Mouse (Mus musculus) spleen, adult 2 months (tissue): ENCODE results near the gene A530032D15Rik. TPM values are rescaled to one million over a fixed set of nuclear protein-coding genes. Genes with fewer than 3 reads are reported as not detected.
"Not testable (repeated sequence)": the region's sequence is repeated elsewhere in the genome, so short reads cannot be mapped to it uniquely, and the experiment has no call there.

Experiments used
- DNase-seq, 2 experiments: peaks; one replicate each; pipeline versions ENCODE4 v3.0.0 to v3.0.0-alpha.2; 2012 to 2021; ENCODE audit warnings: low spot score in 2 of 2, low read depth in 1 of 2
- H3K27ac ChIP-seq: fragments of 200-500 bp; 2 replicates; pipeline ENCODE4 v1.5.1; 2012; ENCODE audit warnings: low read length, inconsistent platforms; ENCODE audit not compliant: insufficient read depth
- H3K27me3 ChIP-seq: fragments of 200-500 bp; 2 replicates; pipeline ENCODE4 v1.6.1; 2012; ENCODE audit warnings: mild to moderate bottlenecking, moderate library complexity, low read length, inconsistent platforms; ENCODE audit not compliant: control insufficient read depth, insufficient read depth
- H3K36me3 ChIP-seq: fragments of 200-500 bp; 2 replicates; pipeline ENCODE4 v1.6.1; 2012; ENCODE audit warnings: mild to moderate bottlenecking, low read length, inconsistent platforms; ENCODE audit not compliant: control insufficient read depth, insufficient read depth
- H3K4me1 ChIP-seq: fragments of 200-500 bp; 2 replicates; pipeline ENCODE4 v1.6.1; 2011; ENCODE audit warnings: inconsistent platforms; ENCODE audit not compliant: control insufficient read depth, insufficient read depth, insufficient read length
- H3K4me3 ChIP-seq: fragments of 200-500 bp; 2 replicates; pipeline ENCODE4 v1.5.1; 2011; ENCODE audit warnings: mild to moderate bottlenecking, inconsistent platforms; ENCODE audit not compliant: insufficient read depth, insufficient read length; ENCODE audit errors: extremely low read depth
- WGBS: fragments of 180-500 bp; shearing (Covaris S2); methylation state at CpG from one replicate; pipeline ENCODE4 v1.1.7; 2018; 5-methylcytosine and 5-hydroxymethylcytosine counted together
- polyA plus RNA-seq: library from polyadenylated mRNA; depleted of rRNA; stranded (reverse); fragments of >200 nt; gene quantifications from 2 replicates; pipeline ENCODE4 v1.2.3, GENCODE M21; 2012

A530032D15Rik gene
- polyA plus RNA-seq, 1 experiment: 1.2 TPM

DNA sequence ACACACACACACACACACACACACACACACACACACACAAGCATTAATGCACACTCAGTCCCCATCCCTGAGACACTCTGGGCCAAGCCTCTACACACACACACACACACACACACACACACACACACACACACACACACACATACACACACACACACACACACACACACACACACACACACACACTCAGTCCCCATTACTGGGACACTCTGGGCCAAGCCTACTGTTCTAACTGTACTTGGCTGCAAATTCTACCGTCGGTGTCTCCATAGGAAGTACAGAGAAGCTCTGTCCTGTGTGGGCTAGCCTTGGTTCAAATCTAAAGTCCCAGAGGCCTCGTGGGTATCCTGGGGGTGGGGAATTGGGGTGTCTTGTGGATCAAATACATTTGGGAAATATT is 1.2 kb upstream of the A530032D15Rik start:
- H3K4me1 ChIP-seq, H3K27me3 ChIP-seq, H3K27ac ChIP-seq, DNase-seq, H3K36me3 ChIP-seq, H3K4me3 ChIP-seq: not testable (repeated sequence)
- WGBS: 80% methylated on average over 3 of the region's 3 CpGs

DNA sequence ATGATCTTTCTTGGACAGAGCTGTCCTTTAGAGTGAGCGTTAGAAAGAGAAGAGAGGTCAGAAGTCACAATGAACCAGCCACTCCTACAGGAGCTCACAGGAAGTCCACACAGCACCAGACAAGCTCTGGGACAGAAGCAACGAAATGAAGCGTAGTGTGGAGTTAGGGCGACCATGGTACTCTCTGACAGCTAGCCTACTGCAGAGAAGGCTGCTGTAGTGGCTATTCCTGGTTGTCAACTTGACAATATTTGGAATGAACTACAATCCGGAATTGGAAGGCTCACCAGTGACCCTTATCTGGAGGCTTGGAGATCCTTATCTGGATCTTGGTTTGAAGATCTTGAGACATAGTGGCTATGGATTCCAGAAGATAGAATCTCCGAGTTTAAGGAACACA is 3.6 kb downstream of the A530032D15Rik start:
- not testable (repeated sequence) for H3K27me3 ChIP-seq, H3K4me1 ChIP-seq, H3K36me3 ChIP-seq, DNase-seq, H3K4me3 ChIP-seq
- 60% methylated on average over 5 of the region's 6 CpGs for WGBS
- peak overlapping the region; percentile 65 for H3K27ac ChIP-seq

DNA sequence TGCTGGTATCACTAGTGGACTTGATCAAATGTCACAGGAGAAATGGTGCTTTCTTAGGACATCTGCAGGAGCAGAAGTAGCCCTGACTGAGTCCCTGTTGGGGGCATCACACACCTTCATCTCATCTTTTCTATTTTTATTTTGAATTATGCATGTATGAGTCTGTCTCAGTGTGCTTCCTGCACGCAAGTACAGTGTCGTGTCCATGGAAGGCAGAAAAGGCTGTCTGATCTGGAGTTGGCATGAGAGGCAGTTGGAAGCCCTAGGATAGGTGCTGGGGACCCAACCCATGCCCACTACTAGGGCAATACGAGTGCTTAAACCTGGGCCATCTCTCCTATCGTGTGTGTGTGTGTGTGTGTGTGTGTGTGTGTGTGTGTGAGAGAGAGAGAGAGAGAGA is 4.3 kb downstream of the A530032D15Rik start:
- H3K27me3 ChIP-seq, H3K4me1 ChIP-seq, H3K27ac ChIP-seq, H3K4me3 ChIP-seq, H3K36me3 ChIP-seq, DNase-seq: not testable (repeated sequence)
- WGBS: 68% methylated on average over 4 of the region's 4 CpGs

DNA sequence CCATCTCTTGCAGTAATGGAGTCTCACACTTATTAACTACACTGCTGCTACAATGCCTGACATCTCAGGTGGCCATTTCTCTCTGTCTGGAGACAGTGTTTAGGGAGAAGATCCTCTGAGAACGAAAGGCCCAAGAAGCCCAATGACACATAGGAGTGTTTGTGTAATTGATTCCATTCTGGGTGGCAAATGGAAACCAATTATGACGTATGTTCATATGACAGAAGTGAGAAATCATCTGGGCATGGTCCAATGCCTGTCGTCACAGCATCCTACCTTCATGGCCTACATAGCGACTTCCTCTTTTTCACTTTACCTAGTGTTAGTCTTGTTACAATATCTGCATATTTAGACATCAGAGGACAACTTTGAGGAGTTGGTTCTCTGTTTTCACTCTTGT is 7.9 kb downstream of the A530032D15Rik start:
- not testable (repeated sequence) for H3K4me3 ChIP-seq, H3K27me3 ChIP-seq, DNase-seq, H3K36me3 ChIP-seq, H3K4me1 ChIP-seq
- 0 out of 2 replicates have a peak overlapping the region, but pooled peaks have one; percentile 43 for H3K27ac ChIP-seq
- 55% methylated on average over 4 of the region's 4 CpGs for WGBS

DNA sequence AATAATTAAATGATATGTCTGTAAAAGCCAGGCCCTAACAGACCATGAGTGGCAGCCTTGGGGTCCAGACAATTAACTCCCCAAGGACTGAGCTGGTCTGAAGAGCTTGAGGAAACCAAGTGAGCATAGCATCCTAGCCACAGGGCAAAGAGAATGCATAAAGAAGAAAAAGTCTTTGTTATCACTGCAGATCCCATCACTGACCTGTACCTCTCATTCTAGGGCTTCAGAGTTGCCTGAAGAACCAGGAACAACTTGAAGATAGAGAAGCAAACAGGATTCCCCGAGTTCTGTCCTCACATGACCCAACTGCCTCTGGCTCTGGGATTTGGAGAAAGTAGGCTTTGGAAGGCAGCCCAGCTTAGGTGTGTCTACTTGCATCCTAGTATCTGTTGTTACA is 9.8 kb downstream of the A530032D15Rik start, which contains the start of gene Gm10553:
Gene Gm10553 (plus strand): TSS at position 301 of the 400 bp plus-strand sequence.
- WGBS: 59% methylated on average over 1 of the region's 1 CpGs
- H3K27me3 ChIP-seq, H3K36me3 ChIP-seq, DNase-seq, H3K4me3 ChIP-seq, H3K27ac ChIP-seq, H3K4me1 ChIP-seq: not testable (repeated sequence)

DNA sequence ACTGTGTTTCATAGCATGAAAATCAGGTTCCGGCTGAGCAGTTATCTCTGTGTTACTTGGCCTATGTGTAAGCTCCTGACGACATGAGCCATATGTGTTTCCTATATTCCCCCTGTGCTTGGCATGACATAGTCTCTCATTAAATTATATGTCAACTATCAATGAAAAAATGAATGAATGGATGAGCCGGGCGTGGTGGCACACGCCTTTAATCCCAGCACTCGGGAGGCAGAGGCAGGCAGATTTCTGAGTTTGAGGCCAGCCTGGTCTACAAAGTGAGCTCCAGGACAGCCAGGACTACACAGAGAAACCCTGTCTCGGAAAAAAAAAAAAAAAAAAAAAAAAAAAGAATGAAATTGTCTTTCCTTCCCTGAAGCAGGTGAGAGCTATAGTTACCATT is 10.6 kb downstream of the A530032D15Rik start:
- H3K4me3 ChIP-seq, H3K27ac ChIP-seq, DNase-seq, H3K36me3 ChIP-seq, H3K27me3 ChIP-seq, H3K4me1 ChIP-seq: not testable (repeated sequence)
- 76% methylated on average over 7 of the region's 7 CpGs for WGBS

DNA sequence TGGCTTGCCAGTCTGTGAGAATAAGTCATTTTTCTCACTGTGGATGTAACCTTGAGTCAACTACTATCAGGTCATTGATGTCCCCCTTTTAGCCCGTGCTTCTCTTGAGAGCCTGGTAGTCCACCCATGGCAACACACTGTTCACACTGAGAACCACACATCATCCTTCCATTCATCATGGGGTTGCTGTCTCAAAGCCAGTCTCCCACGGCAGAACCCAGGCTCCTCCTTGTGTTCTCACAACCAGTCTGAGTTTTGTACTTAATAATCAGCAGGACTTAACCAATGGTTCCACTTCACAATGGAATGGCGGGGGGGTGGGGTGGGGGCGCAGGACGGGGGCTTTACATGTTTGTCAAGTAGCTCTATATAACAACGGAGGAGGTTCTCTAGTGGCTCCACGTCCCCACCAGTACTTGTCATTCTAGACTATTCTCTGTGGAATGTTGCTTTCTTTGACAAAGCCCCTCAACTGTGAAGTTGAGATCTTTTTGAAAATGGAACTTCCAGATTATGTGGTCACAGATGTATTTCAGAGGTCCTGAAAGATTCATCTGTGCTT is 16.6 kb downstream of the A530032D15Rik start:
- DNase-seq, H3K27me3 ChIP-seq, H3K27ac ChIP-seq, H3K4me3 ChIP-seq, H3K36me3 ChIP-seq, H3K4me1 ChIP-seq: not testable (repeated sequence)
- 78% methylated on average over 7 of the region's 7 CpGs for WGBS

DNA sequence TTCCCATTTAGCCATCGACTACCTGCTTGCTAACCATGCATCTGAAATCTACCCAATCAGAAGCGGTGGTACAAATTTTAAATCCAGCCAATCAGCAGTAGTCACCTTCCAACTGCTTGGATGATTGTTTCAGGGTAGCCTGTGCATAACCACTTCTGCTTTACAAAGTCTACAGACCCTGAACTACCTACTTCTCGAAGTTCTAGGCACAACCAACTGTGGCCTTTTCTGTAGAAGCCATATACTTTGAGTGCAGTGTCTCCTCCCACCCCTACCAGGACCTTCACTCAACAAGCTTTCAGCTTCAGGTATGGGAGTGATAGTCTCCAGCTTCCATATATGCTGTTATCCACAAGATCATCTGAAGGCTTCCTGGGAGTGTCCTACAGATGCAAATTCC is 17.5 kb downstream of the A530032D15Rik start:
- peak in 1 of 2 experiments; percentile 14 for DNase-seq
- 27% methylated on average over 1 of the region's 3 CpGs for WGBS
- H3K27ac ChIP-seq, H3K4me1 ChIP-seq, H3K27me3 ChIP-seq, H3K36me3 ChIP-seq, H3K4me3 ChIP-seq: not testable (repeated sequence)

DNA sequence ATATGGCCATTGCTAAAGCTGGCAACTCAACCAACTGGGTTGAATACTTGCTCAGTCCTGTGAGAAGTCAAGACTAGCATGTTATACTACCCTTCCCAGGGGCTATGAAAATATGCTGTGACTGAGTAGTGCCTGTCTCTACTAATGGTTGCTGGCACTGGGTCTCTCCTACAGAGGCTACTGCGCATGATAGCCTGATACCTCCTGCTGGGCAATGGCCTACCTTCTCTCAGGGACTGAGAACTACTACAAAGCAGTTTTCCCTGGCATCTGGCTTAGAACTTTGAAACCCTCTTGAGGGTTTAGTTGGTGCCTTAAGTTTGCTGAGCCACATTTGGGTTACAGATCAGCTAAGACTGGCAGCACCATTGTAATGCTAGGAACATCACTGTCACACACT is 23.4 kb downstream of the A530032D15Rik start:
- 79% methylated on average over 1 of the region's 1 CpGs for WGBS
- H3K4me3 ChIP-seq, H3K27ac ChIP-seq, H3K27me3 ChIP-seq, DNase-seq, H3K36me3 ChIP-seq, H3K4me1 ChIP-seq: not testable (repeated sequence)

DNA sequence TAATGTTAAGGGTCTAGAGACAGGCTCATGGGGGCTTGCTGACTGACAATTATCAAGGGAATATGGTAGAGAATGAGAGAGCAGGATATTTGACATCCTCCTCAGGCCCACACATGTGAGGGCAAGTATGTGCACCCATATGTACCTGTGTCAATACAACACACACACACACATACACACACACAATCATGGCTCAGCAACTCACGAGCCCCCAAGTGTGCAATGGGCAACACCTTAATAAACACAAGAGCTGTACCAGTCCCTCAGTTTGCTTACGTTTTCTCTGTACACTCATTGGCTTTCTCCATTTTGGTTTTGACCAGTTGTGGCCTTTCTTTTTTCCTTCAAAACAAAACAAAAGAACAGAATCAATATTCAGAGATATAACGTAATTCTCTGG is 24.9 kb downstream of the A530032D15Rik start:
- H3K36me3 ChIP-seq, H3K27me3 ChIP-seq, H3K27ac ChIP-seq, H3K4me1 ChIP-seq, DNase-seq, H3K4me3 ChIP-seq: not testable (repeated sequence)
- WGBS: 67% methylated on average over 3 of the region's 3 CpGs

DNA sequence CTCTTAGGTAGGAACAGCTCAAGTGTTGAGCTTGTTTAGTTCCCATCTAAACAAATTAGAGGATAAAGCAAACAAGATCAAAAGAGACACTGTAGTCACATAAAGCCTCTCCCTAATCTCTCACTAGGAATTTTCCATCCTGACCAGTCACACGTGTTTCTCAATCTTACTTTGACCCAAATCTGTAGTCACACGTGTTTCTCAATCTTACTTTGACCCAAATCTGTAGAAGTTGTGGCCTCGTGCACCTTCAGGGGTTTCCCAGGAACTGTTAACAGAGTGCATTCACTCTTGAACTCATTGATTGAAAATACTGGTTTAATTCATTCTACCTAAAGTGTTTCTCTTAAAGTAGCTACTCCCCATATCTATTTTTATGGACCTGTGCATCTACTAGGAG is 36.6 kb downstream of the A530032D15Rik start:
- H3K4me3 ChIP-seq, DNase-seq, H3K27ac ChIP-seq, H3K36me3 ChIP-seq, H3K27me3 ChIP-seq, H3K4me1 ChIP-seq: not testable (repeated sequence)
- WGBS: 59% methylated on average over 3 of the region's 3 CpGs
